Mouse (Mus musculus) layer of hippocampus, adult 11-12 months (tissue): Measurements from ENCODE around the gene Lmo1.
A peak's percentile ranks its signal among the peaks of the same experiment; 100 is the strongest.

Experiments used
- DNase-seq: peaks from one replicate; pipeline ENCODE4 v3.0.0; 2022; ENCODE audit warnings: low spot score

Gene Lmo1

DNA sequence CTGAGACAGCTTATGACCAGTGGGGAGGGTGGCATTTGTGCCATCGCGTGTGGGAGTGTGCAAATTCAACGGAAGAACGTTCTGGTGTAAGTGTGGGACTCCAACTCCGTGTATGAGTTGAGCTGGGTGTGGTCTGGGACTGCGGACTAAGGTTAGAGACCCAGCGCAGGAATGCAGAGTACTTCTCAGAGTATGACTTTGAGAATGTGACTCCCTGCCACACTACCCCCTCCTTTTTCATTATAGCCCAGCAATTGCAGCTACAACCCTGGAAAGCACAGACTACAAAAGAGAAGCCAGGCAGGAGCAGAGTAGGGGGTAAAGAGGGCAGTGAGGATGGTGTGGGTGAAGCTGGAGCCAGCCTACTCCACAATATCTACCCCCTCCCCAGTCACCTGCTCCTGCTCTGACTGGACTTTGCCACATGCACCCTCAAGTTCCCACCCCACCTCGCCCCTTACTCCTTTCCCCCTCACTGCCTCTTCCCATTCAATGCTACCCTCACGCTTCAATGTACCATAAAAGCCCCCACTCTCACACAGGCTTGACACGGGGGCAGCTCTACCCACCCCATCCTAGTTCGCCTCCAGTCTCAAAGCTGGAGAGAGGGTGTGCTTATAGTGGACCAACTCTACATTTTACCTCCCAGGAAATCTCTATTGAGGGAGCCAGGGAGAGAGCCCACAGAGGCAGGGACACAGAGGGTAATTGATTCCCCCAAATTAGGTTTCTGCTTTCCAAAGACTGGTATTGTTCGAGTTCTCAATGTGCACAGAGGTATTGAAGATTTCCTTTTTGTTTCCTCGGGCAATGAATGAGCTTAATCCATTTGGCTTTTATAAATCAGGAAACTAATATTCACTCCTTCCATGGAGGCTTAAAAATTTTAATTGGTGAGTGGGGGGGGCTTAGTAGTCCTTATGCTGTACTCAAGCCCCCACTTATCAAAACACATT lies 941 bp upstream of the Lmo1 start:
- no peak for DNase-seq

DNA sequence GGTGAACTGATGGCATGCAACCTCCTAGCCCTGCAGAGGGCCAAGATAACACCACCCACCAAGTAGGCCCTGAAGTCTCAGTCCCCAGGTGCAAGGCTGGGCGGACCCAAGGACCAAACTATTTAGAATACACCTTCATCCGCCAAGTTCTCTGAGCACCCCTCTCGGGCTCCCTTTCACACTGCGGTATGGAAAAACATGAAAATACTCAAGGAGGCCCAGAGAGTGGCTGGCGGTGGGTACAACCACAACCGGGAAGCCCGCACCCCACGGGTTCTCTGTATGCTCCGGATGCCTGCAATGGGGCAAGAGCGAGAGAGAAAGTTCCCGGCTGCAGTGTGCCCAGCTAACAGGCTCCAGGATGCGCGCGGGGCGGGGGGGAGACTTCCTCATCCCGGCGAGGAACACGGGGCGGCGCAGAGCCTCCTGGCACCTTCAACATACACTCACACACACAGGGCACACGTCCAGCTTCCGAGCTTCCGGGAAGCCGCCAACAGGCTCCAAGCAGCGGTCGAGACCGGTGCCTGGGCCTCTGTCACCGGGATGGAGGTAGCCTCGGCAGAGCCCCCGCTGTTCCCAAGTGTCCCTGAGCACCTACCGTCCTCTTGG lies 564 bp downstream of the Lmo1 start:
- DNase-seq, result peak; percentile 62

DNA sequence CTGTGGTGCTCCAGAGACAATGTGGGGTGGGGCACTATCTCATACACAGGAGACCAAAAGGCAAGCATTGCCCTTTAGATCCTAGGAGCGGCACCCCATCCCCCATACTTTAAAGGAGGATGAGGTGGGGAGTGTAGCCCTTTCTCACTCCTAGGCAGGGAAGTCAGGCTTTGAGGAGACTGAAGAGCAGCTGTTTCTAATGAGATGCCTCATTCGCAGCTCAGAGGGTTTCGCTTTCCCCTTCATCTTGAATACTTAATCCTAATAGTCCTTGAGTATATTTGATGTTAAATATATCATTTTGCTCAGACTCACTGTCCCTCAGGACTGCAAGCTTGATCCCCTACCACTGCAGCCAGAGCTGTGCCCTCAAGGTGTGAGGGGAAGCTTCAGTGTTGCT lies 3.1 kb downstream of the Lmo1 start:
- no peak for DNase-seq

DNA sequence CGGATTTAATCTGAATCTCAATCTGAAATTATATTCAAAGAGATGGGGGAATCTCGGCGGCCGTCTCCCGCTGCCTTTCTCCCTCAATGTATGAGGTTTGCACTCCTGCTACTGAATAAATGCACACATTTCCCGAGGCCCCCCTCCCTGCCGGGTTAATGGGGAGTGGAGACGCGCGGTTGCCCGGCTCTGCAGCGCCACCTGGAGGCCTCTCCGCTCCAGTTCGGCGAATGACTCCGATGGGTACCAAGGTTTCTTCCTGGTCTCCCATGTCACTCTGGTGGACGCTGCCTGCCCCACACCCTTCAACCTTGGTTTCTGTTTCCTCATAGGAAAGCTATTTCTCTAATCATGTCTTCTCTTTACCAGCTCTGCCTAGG lies 4.6 kb downstream of the Lmo1 start:
- peak; percentile 85 for DNase-seq

DNA sequence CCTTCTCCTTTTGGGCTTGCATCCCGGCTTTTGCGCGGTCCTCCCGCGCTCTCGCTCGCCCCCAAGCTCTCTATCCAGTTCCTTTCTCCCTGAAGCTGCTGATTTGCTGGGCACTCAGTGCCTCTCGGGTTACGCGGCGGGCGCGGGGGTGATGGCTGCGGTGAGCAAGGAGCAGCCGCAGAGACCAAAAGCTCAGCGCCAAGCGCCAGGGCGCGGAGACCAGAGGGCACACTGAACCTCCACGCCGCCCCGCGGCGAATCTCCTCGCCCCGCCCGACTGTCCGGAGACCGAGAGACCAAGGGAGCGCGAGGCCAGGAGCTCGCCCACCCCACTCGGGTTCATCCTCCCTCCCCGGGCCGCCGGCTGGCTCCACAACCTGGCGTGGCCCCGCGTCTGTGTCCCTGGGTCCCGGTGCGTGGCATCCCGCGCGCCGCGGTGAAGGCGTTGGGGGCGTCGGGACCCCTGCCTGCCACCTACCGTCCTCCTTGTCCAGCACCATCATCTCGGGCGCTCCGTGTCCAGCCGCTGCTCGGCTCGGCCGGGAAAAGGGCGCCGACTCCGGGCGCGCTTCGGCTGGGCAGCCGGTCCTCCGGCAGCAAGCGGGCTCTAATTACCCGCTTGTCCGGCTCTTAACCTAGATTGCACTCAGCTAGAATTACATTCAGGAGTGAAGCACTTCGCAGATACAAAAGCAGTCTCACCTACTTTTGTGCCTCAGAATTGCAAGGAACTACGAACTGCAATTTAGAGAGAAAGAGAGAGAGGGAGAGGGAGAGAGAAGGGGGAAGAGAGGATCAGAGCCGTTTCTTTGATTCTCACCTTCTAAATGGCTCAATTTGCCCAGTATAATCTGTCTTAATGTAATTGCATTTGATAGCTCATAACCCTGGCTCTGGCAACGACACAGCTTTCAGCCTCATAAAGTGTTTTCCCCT lies 5.2 kb downstream of the Lmo1 start:
- DNase-seq, result no peak

DNA sequence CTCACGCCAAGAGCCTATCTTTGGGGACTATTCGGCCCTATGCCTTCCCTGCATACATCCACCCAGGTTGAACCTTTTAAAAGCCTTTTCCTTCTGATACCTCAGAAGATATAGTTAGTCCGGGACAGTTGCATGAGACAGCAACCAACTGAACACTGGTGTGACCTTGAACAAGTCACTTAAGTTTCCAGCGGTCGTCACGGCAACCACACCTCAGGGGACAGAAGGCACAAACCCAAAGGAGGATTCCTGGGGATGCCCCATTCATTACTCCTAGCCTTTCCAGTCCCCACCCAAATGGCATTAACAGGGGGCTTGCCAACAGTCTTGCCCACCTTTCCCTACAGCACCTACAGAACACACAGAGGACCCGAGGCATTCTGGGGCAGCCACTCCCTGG lies 6.3 kb downstream of the Lmo1 start:
- DNase-seq, result no peak

DNA sequence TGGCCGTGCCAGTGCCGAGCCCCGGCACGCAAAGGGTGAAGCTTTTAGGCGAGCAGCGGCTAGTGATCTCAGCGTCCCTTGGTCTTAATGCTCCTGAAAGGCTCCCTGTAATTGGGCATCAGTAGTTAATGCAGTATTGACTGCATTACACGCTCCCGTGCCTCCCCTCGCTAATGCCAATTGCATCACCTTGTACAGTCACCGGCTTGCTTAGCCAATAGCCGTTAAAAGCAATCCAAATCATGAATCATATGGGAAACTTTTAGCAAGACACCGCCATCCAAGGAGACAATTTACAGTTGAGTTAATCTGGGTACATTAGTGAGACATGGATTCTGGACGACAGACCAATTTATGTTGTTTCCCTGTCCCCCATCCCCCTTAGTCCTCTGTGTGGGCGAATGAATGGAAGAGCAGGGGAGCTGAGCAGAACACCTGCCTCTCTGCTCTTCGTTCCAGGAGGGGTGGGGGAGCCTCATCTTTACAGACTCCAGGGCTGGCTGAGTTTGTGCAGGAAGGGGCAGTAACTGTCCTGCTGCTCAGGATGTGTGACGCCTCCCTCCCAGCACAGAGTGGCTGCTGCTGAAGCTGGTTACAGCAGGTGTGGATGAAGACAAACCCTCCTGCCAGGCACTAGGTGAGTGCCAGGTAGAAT lies 8.9 kb downstream of the Lmo1 start:
- DNase-seq, result no peak

DNA sequence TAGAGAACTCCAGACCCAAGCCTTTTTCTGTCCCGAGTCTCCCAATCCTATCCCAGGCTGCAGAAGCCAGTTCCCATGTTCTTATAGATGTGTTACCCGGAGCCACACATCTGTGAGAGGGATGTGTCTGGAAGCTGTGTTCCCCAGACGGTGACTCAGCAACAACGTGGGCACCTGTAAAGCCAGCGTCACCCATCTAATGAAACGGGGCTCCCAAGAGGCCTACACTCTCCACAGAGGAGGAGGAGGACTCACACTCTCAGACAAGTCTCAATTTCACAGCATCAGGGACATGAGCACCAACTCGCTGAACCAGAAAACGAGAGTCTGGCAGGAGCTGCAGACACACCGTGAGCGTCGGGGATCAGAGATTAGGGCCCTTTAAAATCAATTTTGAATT lies 20.7 kb downstream of the Lmo1 start:
- no peak for DNase-seq

DNA sequence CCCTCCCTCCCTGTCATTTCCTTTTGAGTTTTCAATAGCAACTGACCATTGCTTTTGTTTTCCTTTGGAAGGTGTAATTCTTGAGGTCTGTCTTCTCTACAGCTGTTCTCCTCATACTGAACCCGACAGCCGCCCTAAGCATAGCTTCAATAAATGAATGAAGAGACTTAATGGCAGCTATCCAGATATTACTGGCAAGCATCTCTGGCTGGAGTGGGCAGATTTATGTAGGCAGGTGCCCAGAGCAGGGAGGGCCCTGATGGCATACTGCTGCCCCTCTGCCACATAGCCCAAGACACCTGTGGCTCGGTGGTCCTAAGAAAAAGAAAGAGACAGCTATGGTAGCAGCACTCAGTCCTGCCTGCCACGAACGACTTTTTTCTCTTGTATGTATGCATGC lies 21.5 kb downstream of the Lmo1 start:
- DNase-seq, result no peak

DNA sequence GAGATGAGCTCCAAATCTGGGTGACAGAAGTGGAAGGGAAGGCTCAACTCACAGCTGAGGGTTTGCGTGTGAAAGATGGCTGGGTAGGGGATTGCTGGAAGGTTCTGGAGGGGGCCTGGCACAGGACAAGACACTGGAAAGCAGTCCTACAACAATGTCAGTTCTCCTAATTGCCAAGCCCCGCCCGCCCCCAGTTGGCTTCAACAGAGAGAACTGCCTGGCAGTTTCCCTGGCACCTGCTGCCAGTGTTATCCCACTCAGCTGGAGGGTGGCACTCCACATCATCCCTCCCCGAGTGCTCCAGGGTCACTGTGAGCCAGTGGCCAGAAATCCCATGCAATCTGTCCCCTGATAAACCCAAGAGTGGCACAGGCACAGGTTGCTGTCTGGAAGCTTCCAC lies 23.9 kb downstream of the Lmo1 start:
- no peak for DNase-seq

DNA sequence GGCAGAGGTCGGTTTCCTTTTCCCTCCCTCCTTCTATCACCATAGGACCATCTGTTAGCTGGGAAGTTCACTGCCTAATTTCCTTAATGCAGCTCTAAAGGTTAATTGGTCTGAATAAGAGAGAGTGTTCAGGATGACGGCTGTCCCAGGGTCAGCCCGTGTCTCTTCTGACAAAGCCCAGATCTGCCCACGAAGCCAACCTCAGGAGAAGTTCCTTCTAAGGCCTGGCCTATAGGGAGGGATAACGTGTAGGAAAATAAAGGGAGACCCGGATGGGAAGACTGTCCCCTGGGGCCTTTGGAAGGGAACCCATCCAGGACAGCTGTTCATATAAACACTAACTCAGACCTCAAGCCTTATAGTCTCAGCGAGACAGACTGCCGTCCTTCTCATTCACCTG lies 29.8 kb downstream of the Lmo1 start:
- no peak for DNase-seq

DNA sequence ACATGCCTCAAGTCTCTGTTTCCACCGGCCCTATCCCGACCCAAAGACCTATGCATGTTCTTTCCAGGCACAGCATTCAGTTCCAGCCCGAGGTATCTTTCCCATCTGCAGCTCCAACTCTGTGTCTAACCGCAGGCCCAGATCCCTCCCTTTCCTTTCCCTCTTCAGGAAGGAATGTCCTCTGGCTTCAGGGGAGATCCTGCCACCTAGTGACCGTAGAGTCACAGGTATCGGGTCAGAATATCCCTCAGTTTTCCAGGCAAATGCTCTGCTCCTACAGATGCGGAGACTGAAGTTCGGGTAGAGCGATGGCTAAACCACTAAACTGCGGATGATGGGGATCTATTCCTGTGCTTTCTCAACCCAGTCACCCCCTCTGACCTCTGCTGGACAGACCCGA lies 30.3 kb downstream of the Lmo1 start:
- DNase-seq, result no peak

DNA sequence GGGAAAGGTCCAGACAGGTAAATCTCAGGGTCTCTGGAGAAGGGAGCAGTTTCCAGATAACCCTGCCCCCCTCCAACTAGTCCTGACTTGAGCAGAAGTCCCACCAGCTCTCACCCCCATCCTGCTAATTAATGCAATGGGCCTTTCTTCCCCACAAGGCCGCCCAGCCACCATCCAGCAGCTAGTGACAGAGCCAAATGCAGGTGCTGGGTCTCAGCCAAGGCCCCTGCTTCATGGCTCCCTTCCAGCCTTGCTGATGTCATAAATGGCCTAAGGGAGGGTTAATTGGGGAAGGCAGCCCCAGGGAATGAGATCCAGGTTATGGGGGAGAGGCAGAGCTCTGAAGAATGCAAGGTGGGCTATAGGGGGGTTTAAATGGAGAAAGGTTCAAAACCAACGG lies 32.4 kb downstream of the Lmo1 start:
- no peak for DNase-seq

DNA sequence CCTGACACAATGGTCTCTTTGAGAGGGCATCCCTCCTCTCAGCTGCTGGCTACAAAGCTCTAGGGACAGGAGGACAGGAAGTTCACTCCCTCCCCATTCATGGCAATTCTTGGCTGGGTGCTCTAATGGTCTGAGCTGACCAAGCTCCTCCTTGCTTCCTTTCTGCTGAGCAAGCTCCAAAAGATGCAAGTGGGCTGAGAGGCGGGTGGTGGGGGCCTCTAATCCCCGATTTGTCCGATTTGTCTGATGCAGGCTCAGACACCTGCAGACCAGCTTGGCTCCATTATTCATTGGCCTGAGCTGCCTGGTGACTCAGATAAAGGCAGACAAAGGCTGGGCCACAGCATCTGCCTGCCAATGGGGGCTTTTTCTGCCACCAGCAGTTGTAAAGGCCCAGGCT lies 33.3 kb downstream of the Lmo1 start:
- DNase-seq, result no peak

DNA sequence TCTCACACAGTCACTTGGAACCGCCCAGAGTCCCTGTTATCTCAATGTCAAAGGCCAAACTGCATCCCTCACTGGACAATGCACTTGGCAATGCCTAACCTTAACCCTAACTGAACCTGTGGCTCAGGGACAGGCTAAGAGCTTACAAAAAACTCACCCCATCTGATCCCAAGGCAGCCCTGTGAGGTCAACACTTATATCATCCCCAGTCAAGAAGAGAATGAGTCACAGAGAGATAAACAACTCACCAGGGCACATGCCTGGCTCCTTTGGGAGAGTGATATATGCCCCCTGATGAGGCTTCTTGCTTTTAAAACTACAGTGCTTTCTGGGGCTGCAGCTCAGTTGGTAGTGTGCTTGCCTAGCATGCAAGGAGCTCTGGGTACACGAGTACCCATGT lies 34.0 kb downstream of the Lmo1 start:
- DNase-seq, result no peak

DNA sequence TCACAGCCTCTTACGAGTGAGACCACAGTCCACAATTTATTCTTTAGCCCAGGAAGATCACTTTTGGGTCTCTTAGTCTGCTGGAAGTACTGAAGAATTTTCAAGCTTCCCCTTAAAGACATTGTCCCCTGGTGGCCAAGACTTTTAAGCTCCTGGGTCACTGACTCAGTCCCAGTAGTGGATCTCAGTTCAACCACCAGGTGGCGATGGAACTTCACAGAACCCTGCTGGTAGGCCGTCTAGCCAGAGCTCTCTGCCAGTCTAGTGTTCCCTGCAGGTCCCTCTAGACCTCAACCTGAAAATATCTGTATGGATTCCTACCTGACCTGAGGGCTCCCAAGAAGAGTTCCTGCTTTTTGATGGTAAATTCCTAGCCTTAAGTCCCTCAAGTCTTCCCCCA lies 35.6 kb downstream of the Lmo1 start:
- DNase-seq, result peak; percentile 88

DNA sequence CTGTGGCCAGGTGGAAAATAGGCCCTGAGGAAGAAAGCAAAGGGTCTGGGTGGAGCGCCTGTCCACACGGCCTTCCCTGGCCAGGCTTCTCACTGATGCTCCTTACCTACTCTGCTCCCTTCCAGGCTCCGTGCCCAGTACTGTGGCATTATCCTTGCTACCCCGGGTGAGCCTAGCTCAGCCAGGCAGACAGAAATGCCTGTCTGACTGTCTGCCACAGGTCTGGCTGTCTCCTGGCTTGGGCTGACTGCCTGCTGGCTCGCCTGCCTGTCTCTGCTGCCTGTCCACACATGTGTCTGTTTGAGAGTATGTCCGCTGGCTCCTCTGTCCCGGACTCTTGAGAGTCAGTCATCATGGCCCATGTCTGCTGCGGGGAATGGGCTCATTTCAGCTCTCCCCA lies 37.6 kb downstream of the Lmo1 start:
- no peak for DNase-seq

DNA sequence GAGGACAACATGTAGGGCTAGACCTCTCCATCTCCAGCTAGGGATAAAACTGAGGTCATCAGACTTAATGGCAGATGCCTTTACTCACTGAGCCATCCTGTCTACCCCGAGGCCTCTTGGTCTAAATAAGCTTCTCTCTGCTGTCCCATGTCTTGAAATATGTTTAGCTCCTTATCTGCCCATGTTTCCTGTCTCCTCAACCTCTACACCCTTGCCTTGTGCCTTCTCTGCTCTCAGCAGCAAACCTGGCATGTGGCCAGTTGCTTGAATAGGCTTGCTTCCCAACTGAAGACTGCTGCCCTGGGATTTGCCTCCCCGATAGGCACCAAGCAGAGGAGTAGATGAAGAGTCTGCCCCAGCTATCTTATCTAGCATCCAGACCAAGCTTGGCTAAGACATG lies 43.4 kb downstream of the Lmo1 start:
- no peak for DNase-seq

DNA sequence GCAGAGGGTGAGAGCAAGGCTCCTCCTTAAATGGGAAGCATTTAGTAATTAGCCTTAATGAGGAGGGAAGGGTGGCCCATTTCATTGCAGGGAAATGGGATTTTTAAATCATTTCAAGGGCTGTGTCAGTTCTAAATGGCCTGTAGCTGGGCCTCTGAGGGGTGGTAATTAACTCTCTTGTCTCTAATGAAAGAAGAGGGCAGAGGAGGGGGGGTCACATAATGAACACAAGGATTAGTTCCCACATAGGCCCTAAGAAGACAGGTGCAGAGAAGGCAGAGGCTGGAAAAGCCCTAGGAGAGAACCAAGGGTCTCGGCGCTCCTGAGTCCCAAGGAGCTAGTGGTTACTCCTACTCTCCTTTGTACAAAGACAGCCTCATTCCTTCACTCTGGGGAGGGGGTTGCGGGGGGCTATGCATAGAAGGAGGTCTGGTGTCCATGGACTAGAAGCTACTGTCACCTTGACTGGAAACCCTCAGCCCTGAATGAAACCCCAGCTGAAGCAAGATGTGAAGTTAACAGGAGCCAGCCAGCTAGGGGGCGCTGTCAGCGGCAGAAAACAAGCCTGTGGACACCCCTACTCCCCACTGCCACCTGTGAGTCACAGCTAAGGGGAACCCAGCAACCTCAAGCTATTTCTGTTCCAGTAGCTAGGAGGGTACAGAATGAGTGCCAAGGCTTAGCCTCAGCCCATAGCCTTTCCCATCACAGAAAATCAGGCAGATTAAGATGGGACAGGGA lies 44.9 kb downstream of the Lmo1 start:
- no peak for DNase-seq

DNA sequence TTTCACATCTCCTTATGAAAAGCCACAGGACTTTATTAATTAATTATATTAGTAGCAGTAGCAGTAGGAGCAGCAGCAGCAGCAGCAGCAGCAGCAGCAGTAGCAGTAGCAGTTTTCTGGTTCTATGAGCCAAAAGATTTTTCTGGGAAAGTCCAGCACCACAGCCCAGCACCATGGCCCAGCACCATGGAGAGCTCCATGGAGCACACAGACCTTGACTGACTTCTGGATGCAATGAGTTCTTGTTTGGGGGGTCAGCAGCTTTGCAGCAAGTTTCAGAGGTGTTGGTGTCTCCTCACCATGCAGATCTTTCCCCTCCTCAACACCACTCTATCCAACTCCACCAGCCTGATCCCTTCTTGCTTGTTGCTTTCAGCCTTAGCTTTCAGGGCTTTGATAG lies 45.6 kb downstream of the Lmo1 start:
- DNase-seq, result no peak

DNA sequence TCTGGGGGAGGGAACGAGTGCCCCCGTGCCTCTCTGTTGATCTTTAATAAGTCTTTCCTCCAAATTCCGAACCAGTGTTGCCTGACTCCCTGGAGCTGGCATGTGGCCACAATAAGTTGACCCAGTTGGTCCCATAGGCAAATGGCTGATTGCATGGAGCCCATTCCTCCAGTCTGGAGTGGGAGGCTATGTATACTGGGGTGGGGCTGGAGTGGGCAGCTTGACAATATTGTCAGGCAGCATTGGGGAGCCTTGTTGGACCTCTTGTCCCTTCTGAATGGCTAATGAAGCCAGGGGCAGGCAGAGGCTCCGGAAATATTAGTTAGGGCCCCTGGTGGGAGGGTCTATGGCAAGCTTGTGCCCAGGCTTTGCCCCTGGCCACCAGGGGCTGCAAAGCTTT lies 59.1 kb downstream of the Lmo1 start:
- no peak for DNase-seq
